Mouse (Mus musculus) forebrain, embryonic 10.5 days (tissue): Measurements from ENCODE around the gene Zfp276. TPM values are rescaled to one million over a fixed set of nuclear protein-coding genes. Genes with fewer than 3 reads are reported as not detected.

Experiments
- polyA plus RNA-seq: library from polyadenylated mRNA; unstranded; fragments of >200 nt; fragmentation: Nextera tagmentation; extraction: Ambion mirVana; gene quantifications from 2 replicates; pipeline ENCODE4 v1.2.1, GENCODE M21; 2016

The Zfp276 gene
- polyA plus RNA-seq, 1 experiment from 2014 or later = 24.0 TPM

Other genes starting within 250 kb of the Zfp276 start
- gene Ankrd11, start 211.9 kb upstream of the Zfp276 start, polyA plus RNA-seq = 33.4 and 33.8 TPM in 2 replicates
- 53.9 and 56.8 TPM in 2 replicates for gene Spg7, start 191.3 kb upstream of the Zfp276 start, polyA plus RNA-seq
- 1,382 and 1,410 TPM in 2 replicates for gene Rpl13, start 151.8 kb upstream of the Zfp276 start, polyA plus RNA-seq
- gene Cpne7, start 136.8 kb upstream of the Zfp276 start, polyA plus RNA-seq = 0.94 and 1.3 TPM in 2 replicates
- 2.2 and 2.7 TPM in 2 replicates for gene Sult5a1, start 95.9 kb upstream of the Zfp276 start, polyA plus RNA-seq
- gene Dpep1, start 68.0 kb upstream of the Zfp276 start, polyA plus RNA-seq = 10.1 and 11.4 TPM in 2 replicates
- 137 and 144 TPM in 2 replicates for gene Chmp1a, start 41.4 kb upstream of the Zfp276 start, polyA plus RNA-seq
- 5.2 and 5.8 TPM in 2 replicates for gene Spata33, start 41.4 kb upstream of the Zfp276 start, polyA plus RNA-seq
- gene Cdk10, start 29.4 kb upstream of the Zfp276 start, polyA plus RNA-seq = 36.8 and 40.3 TPM in 2 replicates
- gene Spata2l, start 18.0 kb upstream of the Zfp276 start, polyA plus RNA-seq = 1.4 and 1.8 TPM in 2 replicates
- 21.2 and 23.5 TPM in 2 replicates for gene Vps9d1, start 153 bp downstream of the Zfp276 start, polyA plus RNA-seq
- gene Fanca, start 64.4 kb downstream of the Zfp276 start, polyA plus RNA-seq = 49.6 and 52.3 TPM in 2 replicates
- gene Spire2, start 78.5 kb downstream of the Zfp276 start, polyA plus RNA-seq = 6.5 and 6.9 TPM in 2 replicates
- 146 and 151 TPM in 2 replicates for gene Tcf25, start 119.6 kb downstream of the Zfp276 start, polyA plus RNA-seq
- 0.06 and 0.07 TPM in 2 replicates for gene Mc1r, start 152.9 kb downstream of the Zfp276 start, polyA plus RNA-seq
- gene Tubb3, start 157.2 kb downstream of the Zfp276 start, polyA plus RNA-seq = 205 and 261 TPM in 2 replicates
- 45.9 and 49.9 TPM in 2 replicates for gene Def8, start 169.3 kb downstream of the Zfp276 start, polyA plus RNA-seq
- gene Afg3l1, start 223.7 kb downstream of the Zfp276 start, polyA plus RNA-seq = 68.8 and 69.7 TPM in 2 replicates